8 mouse cellular contexts compared by ENCODE assay signal in genomic region chr7:16874756-16875309, GRCm38 (mm10). TPM values are rescaled to one million over a fixed set of nuclear protein-coding genes. Genes with fewer than 3 reads are reported as not detected.
DNase-seq lines count a peak whose midpoint lies in the region; ATAC-seq lines count a peak whose summit lies in the region.

No protein-coding gene starts in this region.

- peak overlapping the region; percentile 84 for H3K4me2 ChIP-seq in heart, embryonic 14.5 days (ENCODE audit: low read length)
- peak overlapping the region; percentile 97 for H3K4me2 ChIP-seq in liver, embryonic 13.5 days
- H3K4me2 ChIP-seq in stomach, embryonic 16.5 days (ENCODE audit: low read depth, low read length): peak overlapping the region; percentile 60

- peaks cover 8 to 22% of the 10 kb centered on the region in 2 experiments for H3K4me1 ChIP-seq in heart, embryonic 14.5 days (ENCODE audit: control insufficient read depth in 2 of 2, insufficient read depth in 2 of 2, low read length in 2 of 2)
- H3K4me1 ChIP-seq in liver, embryonic 13.5 days (replicated peaks): peaks cover 26% of the 10 kb centered on the region
- H3K4me1 ChIP-seq in stomach, embryonic 16.5 days (ENCODE audit: control insufficient read depth, insufficient read depth, low read length): peaks cover 18% of the 10 kb centered on the region; the same call in 1 of the 2 replicates

- peak overlapping the region; percentile 25 for H3K9ac ChIP-seq in heart, embryonic 14.5 days (ENCODE audit: low read length)
- 0 out of 2 replicates have a peak overlapping the region, but pooled peaks have one; percentile 28 for H3K9ac ChIP-seq in liver, embryonic 13.5 days
- H3K9ac ChIP-seq in stomach, embryonic 16.5 days (ENCODE audit: low read length): peak overlapping the region; percentile 89

- no peaks in the 10 kb centered on the region for H3K27me3 ChIP-seq in heart, embryonic 14.5 days (ENCODE audit: control insufficient read depth, insufficient read depth, low read length)
- H3K27me3 ChIP-seq in liver, embryonic 13.5 days: peaks cover 20% of the 10 kb centered on the region
- H3K27me3 ChIP-seq in stomach, embryonic 16.5 days (ENCODE audit: control insufficient read depth, insufficient read depth, low read length): no peaks in the 10 kb centered on the region

- peaks cover 31% of the 10 kb centered on the region for H3K36me3 ChIP-seq in heart, embryonic 14.5 days (ENCODE audit: control insufficient read depth, insufficient read depth, low read length)
- H3K36me3 ChIP-seq in liver, embryonic 13.5 days: 0 out of 2 replicates have a peak, but pooled peaks cover 2% of the 10 kb centered on the region
- H3K36me3 ChIP-seq in stomach, embryonic 16.5 days (ENCODE audit: control insufficient read depth, insufficient read depth, low read length): no peaks in the 10 kb centered on the region

- under 1% methylated on average over 33 of the region's 33 CpGs for WGBS in heart, embryonic 14.5 days
- WGBS in liver, embryonic 13.5 days (ENCODE audit: insufficient replicate concordance): under 1% methylated on average over 33 of the region's 33 CpGs
- WGBS in stomach, embryonic 16.5 days: under 1% methylated on average over 33 of the region's 33 CpGs

- peak overlapping the region; percentile 89 to 91 for H3K27ac ChIP-seq in heart, embryonic 14.5 days (replicated peaks in 1 of 2; ENCODE audit: control insufficient read depth in 1 of 2, insufficient read depth in 1 of 2, low read depth in 2 of 2, low read length in 2 of 2)
- H3K27ac ChIP-seq in liver, embryonic 13.5 days: peak overlapping the region; percentile 74; the same call in 1 of the 2 replicates
- H3K27ac ChIP-seq in stomach, embryonic 16.5 days (ENCODE audit: low read length): peak overlapping the region; percentile 95

- peak; percentile 98 for DNase-seq in c-Kit-negative CD71-positive TER-119-positive erythroid progenitor cells, embryonic 14.5 days (ENCODE audit: low read depth, low spot score)
- DNase-seq in fibroblast of lung, adult 2 months (ENCODE audit: low read depth): peak; percentile 100
- DNase-seq in kidney, postnatal 14 days: peak; percentile 100
- peak; percentile 98 for DNase-seq in liver, embryonic 13.5 days
- DNase-seq in neural tube, embryonic 10.5 days (ENCODE audit: extremely low spot score, low spot score): peak; percentile 99

- H3K9me3 ChIP-seq in heart, embryonic 14.5 days (ENCODE audit: control insufficient read depth, low read length): no peaks in the 10 kb centered on the region
- H3K9me3 ChIP-seq in liver, embryonic 13.5 days (replicated peaks): no peaks in the 10 kb centered on the region
- H3K9me3 ChIP-seq in stomach, embryonic 16.5 days (replicated peaks; ENCODE audit: control insufficient read depth, low read length): no peaks in the 10 kb centered on the region

- H3K4me3 ChIP-seq in heart, embryonic 14.5 days (ENCODE audit: control insufficient read depth in 1 of 2, insufficient read depth in 1 of 2, low read depth in 1 of 2, low read length in 2 of 2): peak overlapping the region; percentile 23 to 86; a peak in 3 of 4 replicates
- peak overlapping the region; percentile 67 for H3K4me3 ChIP-seq in liver, embryonic 13.5 days (replicated peaks)
- H3K4me3 ChIP-seq in stomach, embryonic 16.5 days (replicated peaks; ENCODE audit: low read length): peak overlapping the region; percentile 55

- peak; percentile 84 for ATAC-seq in CD4-positive, CD25-positive, alpha-beta regulatory T cell, adult 4 months
- ATAC-seq in heart, embryonic 14.5 days (ENCODE audit: insufficient number of reproducible peaks, insufficient read depth, low FRiP score, low read depth): peak; percentile 96
- ATAC-seq in liver, embryonic 13.5 days (ENCODE audit: low read depth): peak; percentile 96
- peak; percentile 97 for ATAC-seq in stomach, embryonic 16.5 days (ENCODE audit: insufficient read depth, low FRiP score)

RNA-seq across cellular contexts. Expression of gene Dact3, which starts 0.3 kb away (rescaled TPM):
- not detected for polyA plus RNA-seq in CD4-positive, CD25-positive, alpha-beta regulatory T cell, adult 4 months (2017; shearing (Covaris generic))
- 13.2 and 13.8 TPM in 2 replicates for polyA plus RNA-seq in heart, embryonic 14.5 days (2014; fragmentation: Nextera tagmentation; extraction: Ambion mirVana)
- 0.15 and 0.17 TPM in 2 replicates for polyA plus RNA-seq in liver, embryonic 13.5 days (2015; fragmentation: Nextera tagmentation; extraction: Ambion mirVana)
- 2.3 TPM in 2 replicates for polyA plus RNA-seq in stomach, embryonic 16.5 days (2015; fragmentation: Nextera tagmentation; extraction: Ambion mirVana)

RNA-seq across cellular contexts. Expression of gene Gng8, which starts 16.8 kb away (rescaled TPM):
- not detected for polyA plus RNA-seq in CD4-positive, CD25-positive, alpha-beta regulatory T cell, adult 4 months (2017; shearing (Covaris generic))
- 4.2 and 6.9 TPM in 2 replicates for polyA plus RNA-seq in heart, embryonic 14.5 days (2014; fragmentation: Nextera tagmentation; extraction: Ambion mirVana)
- 0.67 and 0.81 TPM in 2 replicates for polyA plus RNA-seq in liver, embryonic 13.5 days (2015; fragmentation: Nextera tagmentation; extraction: Ambion mirVana)
- polyA plus RNA-seq in stomach, embryonic 16.5 days (2015; fragmentation: Nextera tagmentation; extraction: Ambion mirVana): 9.7 and 12.0 TPM in 2 replicates

RNA-seq across cellular contexts. Expression of gene Ptgir, which starts 31.5 kb away (rescaled TPM):
- polyA plus RNA-seq in CD4-positive, CD25-positive, alpha-beta regulatory T cell, adult 4 months (2017; shearing (Covaris generic)): 10 to 100 TPM in 1 of 2 experiments, 1 to 10 TPM in 1; 7.9 to 10.2 TPM
- 0.38 and 0.57 TPM in 2 replicates for polyA plus RNA-seq in heart, embryonic 14.5 days (2014; fragmentation: Nextera tagmentation; extraction: Ambion mirVana)
- polyA plus RNA-seq in liver, embryonic 13.5 days (2015; fragmentation: Nextera tagmentation; extraction: Ambion mirVana): 1.0 and 1.5 TPM in 2 replicates
- 3.0 and 3.2 TPM in 2 replicates for polyA plus RNA-seq in stomach, embryonic 16.5 days (2015; fragmentation: Nextera tagmentation; extraction: Ambion mirVana)

RNA-seq across cellular contexts. Expression of gene Prkd2, which starts 32.1 kb away (rescaled TPM):
- 10 to 100 TPM; 57.3 to 60.0 TPM for polyA plus RNA-seq in CD4-positive, CD25-positive, alpha-beta regulatory T cell, adult 4 months (2017; shearing (Covaris generic))
- polyA plus RNA-seq in heart, embryonic 14.5 days (2014; fragmentation: Nextera tagmentation; extraction: Ambion mirVana): 11.2 and 12.5 TPM in 2 replicates
- polyA plus RNA-seq in liver, embryonic 13.5 days (2015; fragmentation: Nextera tagmentation; extraction: Ambion mirVana): 2.7 and 3.5 TPM in 2 replicates
- polyA plus RNA-seq in stomach, embryonic 16.5 days (2015; fragmentation: Nextera tagmentation; extraction: Ambion mirVana): 11.1 and 11.8 TPM in 2 replicates

RNA-seq across cellular contexts. Expression of gene Calm3, which starts 49.1 kb away (rescaled TPM):
- 100 to 1,000 TPM in 1 of 2 experiments, 10 to 100 TPM in 1; 48.5 to 103 TPM for polyA plus RNA-seq in CD4-positive, CD25-positive, alpha-beta regulatory T cell, adult 4 months (2017; shearing (Covaris generic))
- polyA plus RNA-seq in heart, embryonic 14.5 days (2014; fragmentation: Nextera tagmentation; extraction: Ambion mirVana): 119 and 152 TPM in 2 replicates
- 92.0 and 102 TPM in 2 replicates for polyA plus RNA-seq in liver, embryonic 13.5 days (2015; fragmentation: Nextera tagmentation; extraction: Ambion mirVana)
- 120 and 126 TPM in 2 replicates for polyA plus RNA-seq in stomach, embryonic 16.5 days (2015; fragmentation: Nextera tagmentation; extraction: Ambion mirVana)

Comparison
In these comparisons a context has a peak if more than half of its experiments do, and no peak if none do; other contexts are left out.
1. Peak in every context shown above with its lines: DNase-seq, ATAC-seq, H3K4me3 ChIP-seq and H3K27ac ChIP-seq.
2. H3K9ac ChIP-seq: peak in every context shown above with its lines; median percentile 89 in stomach, embryonic 16.5 days; 28 in liver, embryonic 13.5 days; 25 in heart, embryonic 14.5 days.